Mouse (Mus musculus) forebrain, embryonic 11.5 days (tissue): ENCODE measurements at regions not wholly inside any gene's neighbourhood (a gene's known extent, or its start where the extent isn't known, plus 50 kb on each side); places are given as distances from the start of the nearest gene placed in this dataset.

ENCODE experiments used
- ATAC-seq: fragments of 200-750 bp; cut with Nextera tagmentation; replicated peaks from 2 replicates; pipeline ENCODE4 v1.8.0; 2017; ENCODE audit warnings: moderate TSS enrichment; ENCODE audit not compliant: low FRiP score
- DNase-seq: peaks from one replicate; pipeline ENCODE4 v3.0.0-alpha.2; 2017; ENCODE audit warnings: low spot score
- H3K27ac ChIP-seq: fragments of 300-500 bp; sonication (generic); 2 replicates; pipeline ENCODE4 v1.5.1; 2014; ENCODE audit warnings: low read depth, low read length
- H3K27me3 ChIP-seq: fragments of 300-500 bp; sonication (generic); 2 replicates; pipeline ENCODE4 v1.6.1; 2014; ENCODE audit warnings: mild to moderate bottlenecking, low read length, mixed read lengths; ENCODE audit not compliant: control insufficient read depth, insufficient read depth
- H3K36me3 ChIP-seq: fragments of 300-500 bp; sonication (generic); 2 replicates; pipeline ENCODE4 v1.6.1; 2014; ENCODE audit warnings: mild to moderate bottlenecking, low read length, moderate library complexity, mixed read lengths; ENCODE audit not compliant: control insufficient read depth, insufficient read depth
- H3K4me1 ChIP-seq: fragments of 300-500 bp; sonication (generic); replicated peaks from 2 replicates; pipeline ENCODE4 v1.6.1; 2014; ENCODE audit warnings: low read length, mixed read lengths; ENCODE audit not compliant: control insufficient read depth, insufficient read depth
- H3K4me2 ChIP-seq: fragments of 300-500 bp; sonication (generic); 2 replicates; pipeline ENCODE4 v1.6.1; 2014; ENCODE audit warnings: low read depth, mild to moderate bottlenecking, low read length, moderate library complexity, mixed read lengths; ENCODE audit not compliant: severe bottlenecking
- H3K4me3 ChIP-seq: fragments of 300-500 bp; sonication (generic); 2 replicates; pipeline ENCODE4 v1.5.1; 2014; ENCODE audit warnings: low read depth, low read length
- H3K9ac ChIP-seq: fragments of 300-500 bp; sonication (generic); 2 replicates; pipeline ENCODE4 v1.6.1; 2014; ENCODE audit warnings: low read length
- H3K9me3 ChIP-seq: fragments of 300-500 bp; sonication (generic); 2 replicates; pipeline ENCODE4 v1.6.1; 2016; ENCODE audit warnings: low read length, mixed read lengths; ENCODE audit not compliant: control insufficient read depth
- WGBS: fragments of 180-500 bp; shearing (Covaris S2); extraction: QIAGEN DNeasy Blood & Tissue Kit; methylation state at CpG from one replicate; pipeline ENCODE4 v1.1.7; 2014; 5-methylcytosine and 5-hydroxymethylcytosine counted together

- Histone ChIP-seq H3K27me3 (no peaks in the 10 kb centered on the region), H3K27ac (no peak overlapping the region), H3K4me2 (no peak overlapping the region), H3K4me3 (no peak overlapping the region), H3K9me3 (no peaks in the 10 kb centered on the region), H3K9ac (no peak overlapping the region), H3K4me1 (no peaks in the 10 kb centered on the region), H3K36me3 (no peaks in the 10 kb centered on the region)
- DNase-seq (peak; percentile 80), ATAC-seq (peak; percentile 67; the same call in 1 of the 2 replicates)
- 50% methylated on average over 10 of the region's 10 CpGs for WGBS
These were observed 208.3 kb upstream of the Ccdc54 start for GRCm38 (mm10) chr16:50799145-50799794.

GRCm38 (mm10) chr16:50798095-50798494 lies 207.1 kb upstream of the Ccdc54 start:
- no peaks in the 10 kb centered on the region for H3K4me1 ChIP-seq
- H3K9me3 ChIP-seq: no peaks in the 10 kb centered on the region
- H3K4me3 ChIP-seq: no peak overlapping the region
- DNase-seq: no peak
- no peak overlapping the region for H3K27ac ChIP-seq
- H3K9ac ChIP-seq: no peak overlapping the region
- no peak for ATAC-seq
- no peak overlapping the region for H3K4me2 ChIP-seq
- no peaks in the 10 kb centered on the region for H3K27me3 ChIP-seq
- no peaks in the 10 kb centered on the region for H3K36me3 ChIP-seq
- 82% methylated on average over 6 of the region's 6 CpGs for WGBS

DNA sequence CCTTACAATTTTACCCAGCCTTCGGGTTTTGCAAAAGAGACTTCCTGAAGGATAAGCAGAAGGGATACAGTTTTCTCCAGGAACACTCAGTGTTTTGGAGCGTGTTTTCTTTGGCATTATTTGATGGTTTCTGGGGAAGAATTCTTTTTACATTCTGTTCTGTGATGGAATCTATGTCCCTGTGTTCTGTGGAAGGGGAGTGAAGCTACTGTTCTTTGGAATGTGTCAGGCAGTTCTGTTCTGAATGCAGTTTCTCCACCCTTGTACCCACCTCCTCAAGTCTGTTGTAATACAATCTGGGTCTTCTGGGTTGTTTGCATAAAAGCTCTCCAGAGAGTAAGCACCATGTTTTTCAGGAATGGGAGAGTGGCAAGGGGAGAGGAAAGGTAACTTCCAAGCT lies 202.0 kb upstream of the Ccdc54 start:
- DNase-seq (no peak), ATAC-seq (no peak)
- Histone ChIP-seq H3K27ac (no peak overlapping the region), H3K9me3 (no peaks in the 10 kb centered on the region), H3K36me3 (no peaks in the 10 kb centered on the region), H3K27me3 (no peaks in the 10 kb centered on the region), H3K9ac (no peak overlapping the region), H3K4me2 (no peak overlapping the region), H3K4me1 (no peaks in the 10 kb centered on the region), H3K4me3 (no peak overlapping the region)
- 77% methylated on average over 2 of the region's 2 CpGs for WGBS

DNA sequence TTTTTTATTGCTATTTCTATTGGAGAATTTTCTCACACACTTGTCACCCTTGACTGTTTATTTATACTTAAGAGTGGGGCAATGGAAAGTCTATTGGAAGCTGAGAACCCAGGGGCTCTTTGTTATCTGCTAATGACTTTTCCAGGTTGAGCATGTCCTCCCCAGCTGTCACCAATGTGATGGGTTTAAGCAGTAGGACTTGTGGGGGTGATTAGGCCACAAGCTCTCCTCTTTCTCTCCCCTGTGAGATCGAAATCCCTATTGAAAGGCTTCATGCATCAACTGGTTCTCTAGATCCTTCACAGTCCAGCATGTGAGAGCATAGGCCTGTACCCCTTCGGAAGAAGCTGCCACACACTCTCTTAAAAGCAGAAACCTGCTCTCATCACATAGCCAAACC lies 201.6 kb upstream of the Ccdc54 start:
- ATAC-seq: no peak
- Histone ChIP-seq H3K27me3 (no peaks in the 10 kb centered on the region), H3K9ac (no peak overlapping the region), H3K9me3 (no peaks in the 10 kb centered on the region), H3K4me1 (no peaks in the 10 kb centered on the region), H3K36me3 (no peaks in the 10 kb centered on the region), H3K4me2 (no peak overlapping the region), H3K4me3 (no peak overlapping the region), H3K27ac (no peak overlapping the region)
- no peak for DNase-seq
- WGBS: 31% methylated on average over 2 of the region's 2 CpGs

DNA sequence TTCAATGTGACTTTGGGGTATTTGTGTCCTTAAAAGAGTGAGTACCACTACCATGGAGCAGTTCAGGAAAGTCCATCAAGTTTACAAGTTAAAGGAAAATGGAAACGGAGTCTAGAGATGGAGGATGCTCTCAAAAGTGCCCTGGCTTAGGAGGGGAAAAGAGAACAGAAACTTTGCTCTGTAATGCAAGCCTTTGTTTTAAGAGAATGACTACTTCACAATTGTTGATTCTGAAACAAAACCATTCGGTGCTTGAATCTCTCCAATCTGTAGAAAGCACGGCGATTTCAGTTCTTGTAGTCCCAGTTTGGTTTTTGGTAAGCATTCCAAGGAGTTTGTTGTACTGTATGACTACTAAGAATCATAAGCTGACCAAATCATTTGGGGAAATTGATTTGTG lies 197.7 kb upstream of the Ccdc54 start:
- Histone ChIP-seq H3K4me2 (no peak overlapping the region), H3K4me1 (0 out of 2 replicates have a peak, but pooled peaks cover 3% of the 10 kb centered on the region), H3K27me3 (no peaks in the 10 kb centered on the region), H3K4me3 (no peak overlapping the region), H3K36me3 (no peaks in the 10 kb centered on the region), H3K9me3 (no peaks in the 10 kb centered on the region), H3K9ac (no peak overlapping the region), H3K27ac (no peak overlapping the region)
- 91% methylated on average over 4 of the region's 4 CpGs for WGBS
- DNase-seq (no peak), ATAC-seq (no peak)

- Histone ChIP-seq H3K4me3 (no peak overlapping the region), H3K4me1 (0 out of 2 replicates have a peak, but pooled peaks cover 3% of the 10 kb centered on the region), H3K9ac (no peak overlapping the region), H3K9me3 (no peaks in the 10 kb centered on the region), H3K36me3 (no peaks in the 10 kb centered on the region), H3K27me3 (no peaks in the 10 kb centered on the region), H3K4me2 (no peak overlapping the region), H3K27ac (no peak overlapping the region)
- 73% methylated on average over 3 of the region's 3 CpGs for WGBS
- DNase-seq (no peak), ATAC-seq (no peak)
These were observed 195.2 kb upstream of the Ccdc54 start for GRCm38 (mm10) chr16:50786199-50786598.

- DNase-seq: no peak
- H3K27me3 ChIP-seq: no peaks in the 10 kb centered on the region
- no peaks in the 10 kb centered on the region for H3K9me3 ChIP-seq
- no peak for ATAC-seq
- WGBS: 94% methylated on average over 1 of the region's 1 CpGs
- 0 out of 2 replicates have a peak, but pooled peaks cover 3% of the 10 kb centered on the region for H3K4me1 ChIP-seq
- no peaks in the 10 kb centered on the region for H3K36me3 ChIP-seq
- H3K4me2 ChIP-seq: no peak overlapping the region
- no peak overlapping the region for H3K9ac ChIP-seq
- no peak overlapping the region for H3K27ac ChIP-seq
- H3K4me3 ChIP-seq: no peak overlapping the region
These were observed 194.4 kb upstream of the Ccdc54 start for GRCm38 (mm10) chr16:50785384-50785783.

DNA sequence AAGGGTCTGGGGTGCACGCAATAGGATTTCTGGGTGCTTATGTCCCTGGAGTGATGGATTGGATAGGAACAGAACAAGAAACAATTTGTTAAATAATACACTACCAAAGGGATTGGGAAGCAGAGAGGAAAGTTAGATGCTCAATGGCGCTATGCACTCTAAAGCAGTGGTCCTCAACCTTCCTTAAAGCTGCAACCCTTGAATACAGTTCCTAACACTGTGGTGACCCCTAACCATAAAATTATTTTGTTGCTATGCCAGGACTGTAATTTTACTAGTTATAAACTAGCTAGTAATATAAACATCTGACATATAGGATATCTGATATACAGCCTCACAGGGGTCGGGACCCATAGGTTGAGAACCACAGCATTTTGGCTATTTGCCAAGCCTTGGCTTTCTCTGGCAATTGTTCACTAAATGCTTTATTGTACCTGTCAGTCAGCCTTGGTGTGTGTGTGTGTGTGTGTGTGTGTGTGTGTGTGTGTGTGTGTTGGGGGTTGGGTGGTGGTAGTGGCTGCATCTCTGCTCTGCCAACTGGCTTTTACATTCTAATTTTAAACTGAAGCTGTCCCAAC lies 193.8 kb upstream of the Ccdc54 start:
- Histone ChIP-seq H3K4me3 (no peak overlapping the region), H3K9ac (no peak overlapping the region), H3K27me3 (no peaks in the 10 kb centered on the region), H3K9me3 (no peaks in the 10 kb centered on the region), H3K27ac (no peak overlapping the region), H3K4me2 (no peak overlapping the region), H3K4me1 (0 out of 2 replicates have a peak, but pooled peaks cover 3% of the 10 kb centered on the region), H3K36me3 (no peaks in the 10 kb centered on the region)
- ATAC-seq (peak; percentile 47; the same call in 1 of the 2 replicates), DNase-seq (no peak)
- WGBS: 89% methylated on average over 3 of the region's 3 CpGs
